Mouse (Mus musculus) 3T3-L1 (cell line): ENCODE results near the gene Ddx43.

Experiments used
- DNase-seq: peaks from one replicate; pipeline ENCODE4 v3.0.0-alpha.2; 2015; ENCODE audit warnings: low read depth, low spot score

The Ddx43 gene

GRCm38 (mm10) chr9:78442579-78443392 lies 47.2 kb downstream of the Ddx43 start, which contains the start of gene Cgas:
Gene Cgas (minus strand): TSS chr9:78443237.
- peak; percentile 68 for DNase-seq

GRCm38 (mm10) chr9:78447606-78447972 lies 52.0 kb downstream of the Ddx43 start:
- no peak for DNase-seq

GRCm38 (mm10) chr9:78447973-78448873 lies 52.6 kb downstream of the Ddx43 start, which contains the start of the genes Mto1 and Gm17324:
Gene Mto1 (plus strand): TSS chr9:78448208.
Gene Gm17324 (minus strand): TSS chr9:78448786.
- DNase-seq: peak; percentile 87

GRCm38 (mm10) chr9:78450404-78450803 lies 54.8 kb downstream of the Ddx43 start:
- DNase-seq: no peak

- no peak for DNase-seq
These were observed 55.8 kb downstream of the Ddx43 start for GRCm38 (mm10) chr9:78451382-78451781.

- DNase-seq: no peak
These were observed 61.4 kb downstream of the Ddx43 start for GRCm38 (mm10) chr9:78457026-78457425.

- no peak for DNase-seq
These were observed 67.8 kb downstream of the Ddx43 start for GRCm38 (mm10) chr9:78463337-78463736.

GRCm38 (mm10) chr9:78465725-78466124 lies 70.1 kb downstream of the Ddx43 start:
- no peak for DNase-seq
